Comparison of ENCODE assay signal across 8 mouse cellular contexts in the genomic region with DNA sequence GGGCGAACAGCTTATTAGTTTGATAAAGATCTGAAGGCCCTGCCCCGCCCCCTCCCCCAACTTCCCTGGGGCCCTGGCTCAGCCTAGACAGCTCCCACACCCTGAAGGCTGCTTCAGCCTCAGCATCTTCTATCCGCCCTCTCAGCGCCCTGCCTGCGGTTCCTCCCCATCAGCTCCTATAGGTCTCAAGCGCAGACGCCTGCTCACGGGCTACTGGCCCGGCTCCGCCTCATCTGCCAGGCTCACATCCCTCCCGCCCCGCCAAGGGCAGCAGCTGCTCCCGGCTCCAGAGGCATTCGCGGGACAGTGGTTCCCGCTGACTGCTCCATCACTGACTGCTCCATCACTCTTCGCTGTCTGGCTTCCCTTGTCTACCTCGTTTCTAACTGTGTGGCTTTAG. TPM values are rescaled to one million over a fixed set of nuclear protein-coding genes. Genes with fewer than 3 reads are reported as not detected.
A peak's percentile ranks its signal among the peaks of the same experiment; 100 is the strongest.
DNase-seq lines count a peak whose midpoint lies in the region; ATAC-seq lines count a peak whose summit lies in the region.
"Had no signal": no experiment of that assay in that cellular context is flagged by ENCODE, and none has a peak within 500 bp of the region (broad histone marks: within the 10 kb centered on the region; RNA-seq: fewer than 3 reads in every experiment).

A gene (plus strand): TSS at position 190 of the 400 bp plus-strand sequence.

- 3% methylated on average over 18 of the region's 18 CpGs for WGBS in embryonic facial prominence, embryonic 10.5 days
- WGBS in hindbrain, embryonic 12.5 days: 2% methylated on average over 18 of the region's 18 CpGs

- peak; percentile 78 for ATAC-seq in hindbrain, embryonic 12.5 days (ENCODE audit: low FRiP score)

- DNase-seq in left cerebral cortex, postnatal 4 days: peak; percentile 64
- DNase-seq in left cerebral cortex, adult 11 months (ENCODE audit: low spot score): no peak
- DNase-seq in embryonic facial prominence, embryonic 10.5 days (ENCODE audit: low spot score): peak; percentile 60
- DNase-seq in neural tube, embryonic 10.5 days (ENCODE audit: extremely low spot score, low spot score): peak; percentile 45
- DNase-seq in spleen, postnatal 14 days (ENCODE audit: low spot score in 2 of 2): no peak
- no peak for DNase-seq in testis, postnatal 10 days (ENCODE audit: low spot score)

- no peaks in the 10 kb centered on the region for H3K36me3 ChIP-seq in embryonic facial prominence, embryonic 10.5 days (replicated peaks)
- H3K36me3 ChIP-seq in hindbrain, embryonic 12.5 days: no peaks in the 10 kb centered on the region

- H3K4me1 ChIP-seq in embryonic facial prominence, embryonic 10.5 days: peaks cover 11% of the 10 kb centered on the region
- peaks cover 10% of the 10 kb centered on the region for H3K4me1 ChIP-seq in hindbrain, embryonic 12.5 days

- H3K9ac ChIP-seq in hindbrain, embryonic 12.5 days: no peak within 1 kb of the TSS; the same call in 1 of the 2 replicates

- intact Hi-C loops in left cerebral cortex, postnatal 4 days (cut with DNase I): no loop called here

- peak within 1 kb of the TSS; percentile 42 for H3K4me3 ChIP-seq in embryonic facial prominence, embryonic 10.5 days
- peak within 1 kb of the TSS; percentile 22 for H3K4me3 ChIP-seq in hindbrain, embryonic 12.5 days

- peak within 1 kb of the TSS; percentile 48 for H3K4me2 ChIP-seq in hindbrain, embryonic 12.5 days (replicated peaks)

- peaks cover 76% of the 10 kb centered on the region for H3K27me3 ChIP-seq in embryonic facial prominence, embryonic 10.5 days (replicated peaks; ENCODE audit: low read depth, poor library complexity, severe bottlenecking)
- H3K27me3 ChIP-seq in hindbrain, embryonic 12.5 days: peaks cover 51% of the 10 kb centered on the region

- no peaks in the 10 kb centered on the region for H3K9me3 ChIP-seq in embryonic facial prominence, embryonic 10.5 days
- no peaks in the 10 kb centered on the region for H3K9me3 ChIP-seq in hindbrain, embryonic 12.5 days (replicated peaks)

- no peak within 1 kb of the TSS for H3K27ac ChIP-seq in embryonic facial prominence, embryonic 10.5 days (replicated peaks)
- H3K27ac ChIP-seq in hindbrain, embryonic 12.5 days: no peak within 1 kb of the TSS

RNA-seq across cellular contexts. Expression of the gene that starts here (rescaled TPM):
- under 1 TPM; 0.16 to 0.18 TPM for total RNA-seq in left cerebral cortex, postnatal 4 days (2021)
- polyA plus RNA-seq in embryonic facial prominence, embryonic 10.5 days (2016; fragmentation: Nextera tagmentation; extraction: Ambion mirVana): 0.27 TPM in 1 of 2 replicates, not detected in the other
- 0.12 TPM in 2 replicates for polyA plus RNA-seq in hindbrain, embryonic 12.5 days (2016; fragmentation: Nextera tagmentation; extraction: Ambion mirVana)
- polyA plus RNA-seq: liver, embryonic 16.5 days had no signal

Comparison
In these comparisons a context has a peak if more than half of its experiments do, and no peak if none do; other contexts are left out.
1. Peak in DNase-seq in left cerebral cortex, postnatal 4 days; RNA of the gene not detected or under 1 TPM.
2. Peak in DNase-seq and H3K4me3 ChIP-seq in embryonic facial prominence, embryonic 10.5 days; RNA of the gene not detected or under 1 TPM.
3. Peak in ATAC-seq, H3K4me3 ChIP-seq and H3K4me2 ChIP-seq in hindbrain, embryonic 12.5 days; RNA of the gene not detected or under 1 TPM.